Mouse (Mus musculus): ENCODE measurements around the gene Syf2. TPM values are rescaled to one million over a fixed set of nuclear protein-coding genes. Genes with fewer than 3 reads are reported as not detected.

The Syf2 gene
- total RNA-seq, 2 experiments from 2014 or later: 37.5 to 40.4 TPM

GRCm38 (mm10) chr4:134923258-134924018, 7.3 kb upstream of the Syf2 start, which contains the start of gene Rsrp1:
Gene Rsrp1 (plus strand): TSS chr4:134923592.
- peak; percentile 99 for DNase-seq
- intact Hi-C loops (cut with DNase I): no loop called here

DNA sequence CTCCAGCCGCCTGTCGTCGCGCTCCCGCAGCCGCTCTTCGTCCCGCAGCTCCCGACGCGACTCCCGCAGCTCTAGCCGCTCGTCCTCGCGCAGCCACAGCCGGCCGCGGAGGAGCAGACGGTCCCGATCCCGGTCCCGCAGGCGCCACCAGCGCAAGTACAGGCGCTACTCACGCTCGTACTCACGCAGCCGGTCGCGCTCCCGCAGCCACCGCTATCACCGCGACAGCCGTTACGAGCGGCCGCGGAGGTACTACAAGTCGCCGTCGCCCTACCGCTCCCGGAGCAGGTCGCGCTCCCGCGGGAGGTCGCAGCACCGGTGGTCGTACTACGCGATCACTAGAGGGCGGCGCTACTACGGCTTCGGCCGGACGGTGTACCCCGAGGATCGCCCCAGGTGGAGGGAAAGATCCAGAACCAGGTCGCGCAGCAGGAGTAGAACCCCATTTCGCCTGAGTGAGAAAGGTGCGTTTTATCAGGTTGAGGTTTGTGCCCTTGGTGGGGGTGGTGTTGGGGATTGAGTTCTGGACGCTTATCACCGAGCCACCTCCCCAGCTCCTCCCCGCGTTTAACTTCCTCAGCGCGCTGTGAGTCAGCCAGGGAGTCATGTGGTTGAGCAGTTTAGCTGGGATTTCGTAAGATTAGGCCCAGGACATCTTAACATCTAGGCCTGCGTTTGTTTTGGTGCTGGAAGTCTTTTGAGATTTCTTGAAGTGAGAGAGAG, 6.5 kb upstream of the Syf2 start:
- DNase-seq: peak; percentile 42
- intact Hi-C loops (cut with DNase I): no loop called here

- DNase-seq: no peak
- intact Hi-C loops (cut with DNase I): no loop called here
Observed at GRCm38 (mm10) chr4:134925206-134925605, 5.5 kb upstream of the Syf2 start.

DNA sequence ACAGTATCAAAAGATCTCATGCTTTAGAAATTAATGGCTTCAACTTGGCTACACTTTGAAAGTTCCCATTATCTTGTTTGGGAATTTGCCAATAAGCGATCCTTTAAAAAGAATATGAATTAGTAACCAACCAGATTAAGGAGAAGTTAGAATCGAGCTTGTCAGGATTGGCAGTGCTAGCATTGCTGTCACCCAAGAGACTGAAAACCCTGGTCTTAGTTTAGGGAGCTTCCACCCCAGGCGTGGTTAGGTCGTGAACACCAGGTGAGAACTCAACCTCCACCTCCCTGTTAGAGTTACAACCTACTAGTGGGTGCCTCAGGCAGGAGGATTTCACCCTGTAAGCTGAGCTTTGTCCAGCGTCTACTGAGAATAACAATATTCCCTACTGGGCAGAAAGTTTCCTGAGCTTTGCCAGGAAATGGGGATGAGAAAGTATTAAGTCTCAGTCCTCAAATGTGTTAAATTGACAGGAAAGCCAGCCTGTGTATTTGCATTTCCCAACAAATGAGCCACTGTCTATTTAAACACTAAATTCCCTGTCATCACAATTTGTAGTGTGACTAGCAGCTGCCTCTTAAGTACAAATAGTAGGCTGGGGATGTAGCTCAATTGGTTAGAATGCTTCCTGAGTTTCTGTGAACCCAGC, 2.8 kb upstream of the Syf2 start:
- no peak for DNase-seq

GRCm38 (mm10) chr4:134928464-134928836, 2.2 kb upstream of the Syf2 start:
- intact Hi-C loops (cut with DNase I): no loop called here
- DNase-seq: no peak

More for the DNA sequence above, 2.8 kb upstream of the Syf2 start:
- intact Hi-C loops (cut with DNase I): no loop called here

DNA sequence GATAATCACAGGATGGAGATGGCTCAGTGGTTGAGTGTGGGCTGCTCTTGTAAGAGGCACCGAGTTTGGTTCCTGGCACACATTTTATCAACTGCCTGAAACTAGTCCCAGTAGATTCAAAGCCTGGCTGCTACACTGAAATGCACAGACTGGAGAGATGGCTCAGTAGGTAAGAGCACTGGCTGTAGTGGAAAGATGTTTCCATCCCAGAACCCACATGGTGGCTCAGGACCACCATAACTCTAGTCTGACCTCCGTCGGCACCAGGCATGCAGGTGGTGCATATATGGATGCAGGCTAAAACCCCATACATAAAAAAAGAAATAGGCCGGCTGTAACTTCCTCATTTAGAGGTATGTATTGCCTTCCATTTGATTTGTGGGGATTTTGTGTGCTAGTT, 1.2 kb upstream of the Syf2 start:
- intact Hi-C loops (cut with DNase I): no loop called here
- DNase-seq: no peak

- intact Hi-C loops (cut with DNase I): loop anchor here (10.0 kb wide), 1 partner anchor 395 kb away; no protein-coding TSS in a partner anchor
- no peak for DNase-seq
Observed at GRCm38 (mm10) chr4:134930190-134930589, 508 bp upstream of the Syf2 start.

DNA sequence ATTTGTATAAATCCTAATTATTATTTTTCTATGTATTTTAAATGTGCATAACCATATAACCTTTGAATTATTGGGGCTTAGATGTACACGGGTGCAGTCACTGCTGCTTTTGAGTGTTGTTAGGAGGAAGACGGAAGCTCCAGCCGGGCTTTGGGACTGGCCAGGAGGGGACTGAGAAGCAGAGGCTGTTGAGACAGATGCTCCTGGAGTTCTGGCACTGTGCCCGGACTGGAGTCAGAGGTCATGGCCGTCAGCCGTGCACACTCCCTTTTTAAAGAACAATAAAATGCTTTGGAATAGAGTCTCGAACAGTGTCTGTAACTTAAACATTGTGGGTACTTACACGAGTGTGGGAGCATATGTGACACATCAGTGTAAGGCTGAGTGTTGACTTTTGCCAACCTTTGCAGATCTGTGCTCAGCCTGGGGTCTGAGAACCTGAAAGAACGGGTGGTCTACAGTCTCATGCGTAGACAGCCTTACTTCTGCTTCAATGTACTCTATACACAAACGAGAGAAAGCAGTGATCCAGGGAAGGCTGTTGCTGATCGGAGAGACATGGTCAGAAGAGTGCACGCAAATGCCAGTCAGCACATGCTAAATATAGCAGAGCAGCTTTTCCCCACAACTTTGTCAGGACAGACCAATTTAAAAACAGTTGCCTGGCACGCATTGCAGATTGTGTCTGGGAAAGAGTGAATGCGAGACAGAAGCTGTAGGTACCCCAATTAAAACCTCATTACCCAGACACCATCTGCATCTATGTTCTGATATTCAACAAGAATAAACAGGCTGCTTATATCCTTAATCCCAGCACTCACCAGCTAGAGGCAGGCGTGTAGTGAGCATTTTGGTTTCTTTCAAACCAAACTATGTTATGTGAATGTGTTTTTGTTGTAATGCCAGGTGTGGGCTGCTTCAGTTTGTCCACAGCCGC, 6.8 kb downstream of the Syf2 start:
- no peak for DNase-seq
- intact Hi-C loops (cut with DNase I): loop anchor here (10.0 kb wide), 1 partner anchor 387 kb away; no protein-coding TSS in a partner anchor

- intact Hi-C loops (cut with DNase I): loop anchor here (10.0 kb wide), 1 partner anchor 385 kb away; no protein-coding TSS in a partner anchor
- DNase-seq: no peak
Observed at GRCm38 (mm10) chr4:134939900-134940299, 9.2 kb downstream of the Syf2 start.

DNA sequence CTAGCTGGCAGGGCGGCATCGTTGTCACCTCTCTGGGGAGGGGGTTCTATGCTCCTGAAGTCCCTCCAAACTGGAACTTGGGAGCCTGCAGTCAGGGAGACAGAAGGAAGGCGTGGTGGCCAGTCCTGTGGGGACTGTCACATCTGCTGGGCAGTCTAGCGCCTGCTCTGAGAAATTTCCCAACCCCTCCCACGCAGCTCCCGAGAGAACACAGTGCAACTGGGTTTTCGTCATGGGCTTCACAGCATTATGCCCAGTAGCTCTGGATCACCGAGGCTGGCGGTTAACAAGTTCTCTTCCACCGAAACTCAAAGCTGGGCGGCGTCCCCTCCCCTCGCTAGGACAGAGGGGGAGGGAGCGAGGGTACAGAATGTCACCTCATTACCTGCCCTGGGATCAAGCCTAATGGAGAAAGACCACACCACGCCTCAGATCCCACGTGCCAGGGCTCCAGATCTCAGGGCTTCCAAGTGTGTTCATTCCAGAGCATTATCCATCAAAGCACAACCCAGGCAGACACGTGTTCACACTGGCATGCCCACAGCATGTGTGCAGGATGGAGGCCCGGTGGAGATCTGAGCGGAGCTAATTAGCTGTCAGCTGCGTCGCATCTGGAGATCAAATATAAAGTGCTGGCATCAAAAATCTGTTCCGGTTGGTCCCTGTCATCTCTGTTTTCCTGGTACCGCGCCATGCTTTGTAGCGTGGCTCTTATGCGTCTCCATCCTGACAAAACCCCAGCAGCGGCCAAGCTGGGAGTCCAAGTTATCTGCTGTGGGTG, 13.2 kb downstream of the Syf2 start:
- intact Hi-C loops (cut with DNase I): no loop called here
- DNase-seq: peak; percentile 34

GRCm38 (mm10) chr4:134946024-134946744, 15.5 kb downstream of the Syf2 start:
- DNase-seq: peak; percentile 65
- intact Hi-C loops (cut with DNase I): loop anchor here (2.0 kb wide), 1 partner anchor 261 kb away; no protein-coding TSS in a partner anchor

- DNase-seq: peak; percentile 61
- intact Hi-C loops (cut with DNase I): loop anchor here (10.0 kb wide), 1 partner anchor 194 kb away; no protein-coding TSS in a partner anchor
Observed at GRCm38 (mm10) chr4:134950518-134951091, 19.9 kb downstream of the Syf2 start.

DNA sequence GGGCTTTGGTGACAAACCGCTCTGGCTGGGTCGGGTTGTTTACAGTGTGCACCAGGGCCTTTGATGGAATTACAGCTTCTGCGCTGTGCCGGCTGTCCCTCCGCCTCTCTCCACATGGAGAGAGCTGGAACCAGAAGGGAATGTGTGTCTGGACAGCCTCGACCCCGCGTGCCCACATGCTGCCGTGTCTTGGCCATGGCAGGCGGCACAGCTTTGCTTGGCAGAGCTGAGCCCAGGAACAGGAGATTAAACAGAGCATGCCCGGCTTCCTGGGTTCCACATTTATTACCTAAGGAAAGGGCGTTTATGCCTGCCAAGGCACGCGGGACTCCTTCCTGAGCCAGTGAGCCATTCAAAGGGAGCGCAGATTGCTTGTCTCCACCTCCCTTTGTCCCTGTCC, 23.8 kb downstream of the Syf2 start:
- intact Hi-C loops (cut with DNase I): loop anchor here (10.0 kb wide), 1 partner anchor 190 kb away; no protein-coding TSS in a partner anchor
- peak; percentile 58 for DNase-seq

GRCm38 (mm10) chr4:134955196-134955595, 24.5 kb downstream of the Syf2 start:
- intact Hi-C loops (cut with DNase I): loop anchor here (10.0 kb wide), 1 partner anchor 190 kb away; no protein-coding TSS in a partner anchor
- no peak for DNase-seq

DNA sequence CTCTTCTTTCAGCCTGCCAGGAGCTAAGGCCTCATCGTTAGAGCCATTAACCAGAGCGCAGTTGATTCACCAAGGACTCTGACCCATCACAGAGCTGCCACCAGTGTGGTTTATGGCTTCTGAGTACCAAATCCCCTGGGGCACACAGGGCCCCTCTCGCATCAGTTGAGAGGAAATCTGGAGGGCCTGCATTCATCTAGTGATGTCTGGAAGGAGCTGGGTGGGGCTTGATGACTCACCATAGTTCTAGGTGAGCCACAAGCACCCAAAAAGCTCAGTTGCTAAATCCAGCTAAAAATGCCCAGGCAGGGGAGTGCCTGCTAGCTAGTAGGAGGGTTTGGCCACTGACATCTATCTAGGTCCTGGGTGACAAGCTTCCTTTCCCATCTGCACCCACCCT, 25.1 kb downstream of the Syf2 start:
- intact Hi-C loops (cut with DNase I): loop anchor here (10.0 kb wide), 1 partner anchor 189 kb away; no protein-coding TSS in a partner anchor
- no peak for DNase-seq

DNA sequence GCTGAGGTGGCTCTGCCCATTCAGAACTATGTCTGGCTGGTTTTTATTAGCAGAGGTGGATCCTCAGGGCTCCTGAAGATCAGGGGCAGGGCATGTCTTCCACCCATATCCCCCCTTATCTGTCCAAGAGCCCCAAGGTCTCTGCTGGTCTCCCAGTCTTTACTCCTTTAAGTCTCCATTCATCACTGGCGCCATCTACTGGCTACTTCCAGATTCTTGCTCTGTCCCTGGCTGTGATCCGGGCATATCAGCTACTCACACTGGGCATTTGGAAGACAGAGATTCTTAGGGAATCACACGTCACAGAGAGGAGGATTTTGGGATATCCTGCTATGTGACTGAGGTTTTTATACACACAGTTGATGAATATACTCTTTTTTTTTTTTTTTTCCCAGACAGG, 25.6 kb downstream of the Syf2 start:
- intact Hi-C loops (cut with DNase I): loop anchor here (10.0 kb wide), 1 partner anchor 188 kb away; no protein-coding TSS in a partner anchor
- peak; percentile 68 for DNase-seq

DNA sequence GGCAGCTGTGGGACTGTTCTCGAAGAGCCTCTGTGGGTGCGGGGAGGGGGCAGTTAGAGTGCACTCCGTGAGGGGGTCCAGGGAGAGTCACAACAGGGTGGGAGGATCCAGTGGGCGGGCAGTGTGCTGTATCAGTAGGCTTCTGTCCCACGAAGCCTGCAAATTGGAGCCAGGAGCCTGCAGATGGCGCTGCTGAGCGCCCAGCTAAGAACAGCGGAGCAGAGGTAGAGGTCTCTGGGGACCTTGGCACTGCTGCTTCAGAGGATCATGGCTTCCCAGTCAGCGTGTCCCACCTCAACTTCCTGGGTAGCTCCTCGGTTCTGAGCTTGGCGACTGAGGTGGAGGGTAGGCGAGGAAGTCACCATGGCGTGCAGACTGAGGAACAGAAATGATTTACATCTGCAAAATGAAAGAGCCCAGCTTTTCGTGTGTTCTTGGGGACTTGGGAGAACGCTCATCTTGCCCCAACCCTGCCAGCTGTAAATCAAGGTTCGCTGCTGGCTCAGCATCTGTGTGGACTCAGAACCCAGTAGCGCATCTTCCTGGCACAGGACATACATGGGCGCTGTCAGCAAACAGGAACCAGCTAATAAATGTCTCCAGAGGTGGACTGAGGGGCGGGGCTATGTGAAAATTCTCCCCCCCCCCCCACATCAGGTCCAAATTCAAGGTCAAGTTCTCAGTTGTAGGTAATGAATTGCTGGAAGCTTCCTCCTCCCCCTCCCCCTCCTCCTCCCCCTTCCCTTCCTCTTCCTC, 32.5 kb downstream of the Syf2 start:
- intact Hi-C loops (cut with DNase I): no loop called here
- DNase-seq: peak; percentile 42

Data from left cerebral cortex, postnatal 4 days (tissue).